Comparison of ENCODE assay signal across 8 mouse cellular contexts in the genomic region with DNA sequence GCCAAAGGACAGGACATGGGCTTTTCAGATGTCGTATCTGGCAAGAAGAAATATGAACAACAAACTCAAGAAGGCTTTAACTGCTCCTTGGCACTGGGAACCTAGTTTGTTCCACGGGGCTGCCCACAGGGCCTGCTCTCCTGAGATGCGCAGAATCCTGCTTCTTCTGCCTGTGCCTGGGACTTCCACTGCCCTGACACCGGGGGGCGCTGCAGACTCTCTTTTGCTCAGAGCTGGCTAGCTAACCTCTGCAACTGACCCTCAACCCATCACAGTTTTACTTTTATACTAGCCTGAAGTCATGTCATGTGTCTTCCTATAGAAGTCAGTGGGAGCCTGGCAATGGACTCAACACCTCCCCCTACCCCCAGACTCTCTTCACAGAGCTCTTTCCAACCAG. TPM values are rescaled to one million over a fixed set of nuclear protein-coding genes. Genes with fewer than 3 reads are reported as not detected.
A peak's percentile ranks its signal among the peaks of the same experiment; 100 is the strongest.
DNase-seq lines count a peak whose midpoint lies in the region; ATAC-seq and TF ChIP-seq lines count a peak whose summit lies in the region.

No protein-coding gene starts in this region.

- dilution Hi-C loops in CH12.LX (cut with MboI; ENCODE audit: extremely low pct_ligation_motif_present, extremely low pct_unique_long_range_greater_than_20kb, low sequenced_read_pairs): no loop called here

- TF ChIP-seq RAD21 in CH12.LX (IDR thresholded peaks at IDR 0.05; ENCODE audit: low read depth, low read length): peak; percentile 97

- peak; percentile 73 for DNase-seq in CH12.LX (ENCODE audit: extremely low read depth)
- peak; percentile 78 for DNase-seq in adrenal gland, postnatal 14 days
- DNase-seq in thymus, postnatal 36 days: peak; percentile 38 to 50
- DNase-seq in layer of hippocampus, adult 8-10 months (ENCODE audit: low spot score in 2 of 2): no peak

- in situ Hi-C loops in CH12.LX (cut with MboI; ENCODE audit: low pct_ligation_motif_present, low pct_unique_long_range_greater_than_20kb, low sequenced_read_pairs): loop anchor here (5.0 to 10.0 kb wide), 3 partner anchors 335 to 663 kb away; no protein-coding TSS in a partner anchor

- H3K4me1 ChIP-seq in intestine, postnatal 0 days (replicated peaks; ENCODE audit: control insufficient read depth, insufficient read depth, low read length): no peaks in the 10 kb centered on the region
- H3K4me1 ChIP-seq in intestine, embryonic 15.5 days (replicated peaks): no peaks in the 10 kb centered on the region
- peaks cover 4 to 20% of the 10 kb centered on the region in 2 experiments for H3K4me1 ChIP-seq in CH12.LX (ENCODE audit: control insufficient read depth in 1 of 2, insufficient read depth in 2 of 2)

- peak; percentile 74 for TF ChIP-seq CTCF in intestine, postnatal 0 days (IDR thresholded peaks at IDR 0.05; ENCODE audit: low read depth)
- TF ChIP-seq CTCF in CH12.LX (conservative IDR thresholded peaks at IDR 0.05 in 1 of 2, IDR thresholded peaks at IDR 0.05 in 1 of 2; ENCODE audit: low read depth in 2 of 2, low read length in 2 of 2): peak; percentile 72 to 93

- WGBS in intestine, postnatal 0 days: 46% methylated on average over 5 of the region's 5 CpGs
- 56% methylated on average over 5 of the region's 5 CpGs for WGBS in intestine, embryonic 15.5 days

- H3K27me3 ChIP-seq in intestine, postnatal 0 days (replicated peaks; ENCODE audit: control insufficient read depth, insufficient read depth, low read length): no peaks in the 10 kb centered on the region
- no peaks in the 10 kb centered on the region for H3K27me3 ChIP-seq in intestine, embryonic 15.5 days (replicated peaks)
- no peaks in the 10 kb centered on the region for H3K27me3 ChIP-seq in CH12.LX (replicated peaks)

- TF ChIP-seq EP300 in CH12.LX (IDR thresholded peaks at IDR 0.05; ENCODE audit: low read length): no peak

- H3K36me3 ChIP-seq in intestine, postnatal 0 days (ENCODE audit: control insufficient read depth, insufficient read depth): no peaks in the 10 kb centered on the region
- H3K36me3 ChIP-seq in intestine, embryonic 15.5 days: no peaks in the 10 kb centered on the region
- no peaks in the 10 kb centered on the region for H3K36me3 ChIP-seq in CH12.LX (replicated peaks in 1 of 2; ENCODE audit: control insufficient read depth in 1 of 2, insufficient read depth in 1 of 2, low read length in 1 of 2)

- H3K27ac ChIP-seq in intestine, postnatal 0 days (ENCODE audit: low read depth, low read length): no peak overlapping the region
- H3K27ac ChIP-seq in intestine, embryonic 15.5 days: no peak overlapping the region
- H3K27ac ChIP-seq in CH12.LX (ENCODE audit: insufficient read depth, low read depth): no peak overlapping the region

- no peak for TF ChIP-seq POLR2A in CH12.LX (IDR thresholded peaks at IDR 0.05; ENCODE audit: low read depth, low read length)

- H3K9ac ChIP-seq in intestine, postnatal 0 days (ENCODE audit: low read depth, low read length): no peak overlapping the region
- H3K9ac ChIP-seq in intestine, embryonic 15.5 days: no peak overlapping the region
- H3K9ac ChIP-seq in CH12.LX (ENCODE audit: insufficient read depth, low read depth): no peak overlapping the region

- ATAC-seq in intestine, postnatal 0 days: no peak
- ATAC-seq in intestine, embryonic 15.5 days: no peak
- peak; percentile 80 for ATAC-seq in granulocyte monocyte progenitor cell, adult 5-6 weeks (replicated peaks; ENCODE audit: poor library complexity, severe bottlenecking)
- ATAC-seq in megakaryocyte progenitor cell, adult 5-6 weeks (replicated peaks; ENCODE audit: poor library complexity): peak; percentile 89

- H3K79me2 ChIP-seq in CH12.LX (replicated peaks; ENCODE audit: control insufficient read depth, extremely low read depth, insufficient read depth, poor library complexity, severe bottlenecking): no peaks in the 10 kb centered on the region

- H3K4me3 ChIP-seq in intestine, postnatal 0 days (ENCODE audit: low read depth, low read length): no peak overlapping the region
- no peak overlapping the region for H3K4me3 ChIP-seq in intestine, embryonic 15.5 days (replicated peaks)
- no peak overlapping the region for H3K4me3 ChIP-seq in CH12.LX (replicated peaks in 1 of 3; ENCODE audit: low read depth in 2 of 3, low read length in 2 of 3, poor library complexity in 1 of 3)

- no peaks in the 10 kb centered on the region for H3K9me3 ChIP-seq in intestine, postnatal 0 days (ENCODE audit: control insufficient read depth)
- H3K9me3 ChIP-seq in intestine, embryonic 15.5 days: no peaks in the 10 kb centered on the region
- H3K9me3 ChIP-seq in CH12.LX (replicated peaks; ENCODE audit: low read length): no peaks in the 10 kb centered on the region

- no peak overlapping the region for H3K4me2 ChIP-seq in intestine, postnatal 0 days (replicated peaks; ENCODE audit: low read depth)
- no peak overlapping the region for H3K4me2 ChIP-seq in intestine, embryonic 15.5 days (replicated peaks)
- no peak overlapping the region for H3K4me2 ChIP-seq in CH12.LX (ENCODE audit: insufficient read depth, low read depth, poor library complexity, severe bottlenecking)

TF ChIP-seq in CH12.LX, 34 proteins besides CTCF, POLR2A, EP300 and RAD21:
- TF ChIP-seq ELF1 (IDR thresholded peaks at IDR 0.05; ENCODE audit: low read depth, low read length) (no peak), SMC3 (IDR thresholded peaks at IDR 0.05; ENCODE audit: low read depth, low read length) (peak; percentile 96), NRF1 (IDR thresholded peaks at IDR 0.05; ENCODE audit: low read depth, low read length) (peak; percentile 73), ZC3H11A (IDR thresholded peaks at IDR 0.05; ENCODE audit: low read depth, low read length) (peak; percentile 93)

RNA-seq across cellular contexts. Expression of gene Slc1a2, which starts 23.7 kb away (rescaled TPM):
- 0.09 and 0.27 TPM in 2 replicates for polyA plus RNA-seq in intestine, postnatal 0 days (2015; fragmentation: Nextera tagmentation; extraction: Ambion mirVana)
- 0.15 and 0.36 TPM in 2 replicates for polyA plus RNA-seq in intestine, embryonic 15.5 days (2015; fragmentation: Nextera tagmentation; extraction: Ambion mirVana)
- 0.80 and 1.6 TPM in 2 replicates for total RNA-seq in CH12.LX (2012; rRNA removed)
- 0.59 and 1.3 TPM in 2 replicates for total RNA-seq in CH12.LX (2014; rRNA removed)
- 1.3 and 1.6 TPM in 2 replicates for polyA plus RNA-seq in CH12.LX (2012; ENCODE audit: insufficient read length, low read depth)
- 1.9 and 2.4 TPM in 2 replicates for total RNA-seq in adrenal gland, postnatal 14 days (2021)
- 0.45 TPM in 1 of 2 replicates, not detected in the other for total RNA-seq in granulocyte monocyte progenitor cell, adult 5-6 weeks (2014; fragmentation: Nextera tagmentation)
- total RNA-seq in granulocyte monocyte progenitor cell, adult 5-6 weeks (2017): not detected in 2 replicates
- total RNA-seq in megakaryocyte progenitor cell, adult 5-6 weeks (2015): not detected in 2 replicates
- total RNA-seq in megakaryocyte progenitor cell, adult 5-6 weeks (2017): not detected in 2 replicates
- total RNA-seq in layer of hippocampus, adult 8-10 months (2022): 1,000 to 10,000 TPM; 1,693 to 1,901 (median 1,776) TPM

Comparison
In these comparisons a context has a peak if more than half of its experiments do, and no peak if none do; other contexts are left out.
1. ATAC-seq: peak in granulocyte monocyte progenitor cell, adult 5-6 weeks (single experiment) and megakaryocyte progenitor cell, adult 5-6 weeks (single experiment); none in intestine, postnatal 0 days (single experiment) and intestine, embryonic 15.5 days (single experiment).
2. DNase-seq: peak in CH12.LX (single experiment), adrenal gland, postnatal 14 days (single experiment) and thymus, postnatal 36 days (2 of 2); none in layer of hippocampus, adult 8-10 months (0 of 2).
3. RNA of gene Slc1a2, which starts 23.7 kb away (total RNA-seq): 1,693 to 1,901 TPM in layer of hippocampus, adult 8-10 months; 1.9 to 2.4 TPM in adrenal gland, postnatal 14 days, 0.59 to 1.6 TPM in CH12.LX, 0.45 TPM in granulocyte monocyte progenitor cell, adult 5-6 weeks and not detected in megakaryocyte progenitor cell, adult 5-6 weeks; every median in the first group is over 100 times any median in the second.